Mouse (Mus musculus): Measurements from ENCODE around the gene Pcdh7. TPM values are rescaled to one million over a fixed set of nuclear protein-coding genes. Genes with fewer than 3 reads are reported as not detected.

Gene Pcdh7
- total and polyA plus RNA-seq, 3 experiments, result not detected

GRCm38 (mm10) chr5:58118930-58119611 lies 401.3 kb downstream of the Pcdh7 start:
- H3K9me3 ChIP-seq (replicated peaks; ENCODE audit: insufficient read depth, low read length), result no peaks in the 10 kb centered on the region
- H3K4me3 ChIP-seq (ENCODE audit: control insufficient read depth in 1 of 2, insufficient read depth in 1 of 2, low read depth in 2 of 2, low read length in 2 of 2), result no peak overlapping the region
- H3K27ac ChIP-seq (ENCODE audit: control insufficient read depth, low read depth, low read length), result no peak overlapping the region
- DNase-seq (ENCODE audit: low read depth, low spot score), result no peak
- no peak overlapping the region for H3K9ac ChIP-seq (ENCODE audit: control insufficient read depth, low read depth, low read length, poor library complexity, severe bottlenecking)
- H3K4me1 ChIP-seq (ENCODE audit: control insufficient read depth in 1 of 2, insufficient read depth in 2 of 2, low read length in 2 of 2), result no peaks in the 10 kb centered on the region
- H3K27me3 ChIP-seq (ENCODE audit: control insufficient read depth in 1 of 2, insufficient read depth in 2 of 2, low read length in 2 of 2), result no peaks in the 10 kb centered on the region
- H3K36me3 ChIP-seq (ENCODE audit: control insufficient read depth in 1 of 2, insufficient read depth in 2 of 2, low read length in 2 of 2), result no peaks in the 10 kb centered on the region
- TF ChIP-seq MXI1 (IDR thresholded peaks at IDR 0.05; ENCODE audit: low read depth, low read length), result no peak
- TF ChIP-seq SIN3A (IDR thresholded peaks at IDR 0.05; ENCODE audit: low read length), result no peak
- TF ChIP-seq ZMIZ1 (IDR thresholded peaks at IDR 0.05; ENCODE audit: low read depth, low read length), result no peak
- TF ChIP-seq ELF1 (IDR thresholded peaks at IDR 0.05; ENCODE audit: low read depth, low read length), result no peak
- no peak for TF ChIP-seq MAFK (IDR thresholded peaks at IDR 0.05; ENCODE audit: borderline replicate concordance, low read depth, low read length)
- no peak for TF ChIP-seq MYC (IDR thresholded peaks at IDR 0.05; ENCODE audit: low read depth, low read length)
- TF ChIP-seq ETS1 (IDR thresholded peaks at IDR 0.05; ENCODE audit: low read depth, low read length), result no peak
- no peak for TF ChIP-seq MEF2A (IDR thresholded peaks at IDR 0.05; ENCODE audit: extremely low read depth, insufficient replicate concordance, low read depth, low read length, poor library complexity, severe bottlenecking)
- TF ChIP-seq CHD1 (IDR thresholded peaks at IDR 0.05; ENCODE audit: low read depth, low read length), result no peak
- no peak for TF ChIP-seq NELFE (IDR thresholded peaks at IDR 0.05; ENCODE audit: low read depth, low read length)
- TF ChIP-seq KAT2A (conservative IDR thresholded peaks at IDR 0.05; ENCODE audit: low read depth, low read length), result no peak
- no peak for TF ChIP-seq POLR2AphosphoS2 (IDR thresholded peaks at IDR 0.05; ENCODE audit: low read length)
- TF ChIP-seq E2F4 (IDR thresholded peaks at IDR 0.05; ENCODE audit: borderline replicate concordance, low read depth, low read length), result no peak
- no peak for TF ChIP-seq GATA1 (IDR thresholded peaks at IDR 0.05; ENCODE audit: low read depth, low read length)
- TF ChIP-seq RCOR1 (IDR thresholded peaks at IDR 0.05; ENCODE audit: low read depth, low read length), result no peak
- no peak for TF ChIP-seq RAD21 (IDR thresholded peaks at IDR 0.05; ENCODE audit: low read depth, low read length)
- no peak for TF ChIP-seq UBTF (IDR thresholded peaks at IDR 0.05; ENCODE audit: borderline replicate concordance, insufficient read depth, low read depth, low read length)
- no peak for TF ChIP-seq CHD2 (IDR thresholded peaks at IDR 0.05; ENCODE audit: low read length)
- TF ChIP-seq POLR2A (IDR thresholded peaks at IDR 0.05; ENCODE audit: control insufficient read depth in 1 of 2, insufficient read depth in 1 of 2, low read depth in 1 of 2, low read length in 2 of 2, poor library complexity in 1 of 2), result no peak
- TF ChIP-seq NRF1 (IDR thresholded peaks at IDR 0.05; ENCODE audit: insufficient read depth, low read depth, low read length, poor library complexity, severe bottlenecking), result no peak
- H3K79me2 ChIP-seq (ENCODE audit: control insufficient read depth, insufficient read depth, low read length, poor library complexity), result no peaks in the 10 kb centered on the region

DNA sequence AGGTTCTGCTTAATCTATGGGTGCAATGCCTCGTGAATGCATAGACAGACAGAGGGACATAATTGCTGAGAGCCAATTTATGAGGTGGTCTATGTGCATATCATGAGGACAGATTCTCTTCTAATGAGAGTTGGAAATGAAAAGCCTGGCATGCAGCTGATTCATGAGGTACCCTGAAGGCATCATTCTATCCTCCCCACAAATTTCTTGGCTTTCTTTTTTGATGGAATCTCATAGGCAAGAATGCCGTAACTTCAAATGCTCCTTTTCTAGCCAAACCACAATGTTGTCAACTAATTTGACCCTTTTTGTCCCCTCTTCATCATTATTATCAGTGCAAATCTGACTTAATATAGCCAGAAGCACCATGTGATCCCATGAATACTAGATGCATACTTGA lies 426.1 kb downstream of the Pcdh7 start:
- TF ChIP-seq MYC (IDR thresholded peaks at IDR 0.05; ENCODE audit: low read depth, low read length), result no peak
- TF ChIP-seq MXI1 (IDR thresholded peaks at IDR 0.05; ENCODE audit: low read depth, low read length), result no peak
- TF ChIP-seq ZMIZ1 (IDR thresholded peaks at IDR 0.05; ENCODE audit: low read depth, low read length), result no peak
- no peak for TF ChIP-seq MYB (IDR thresholded peaks at IDR 0.05; ENCODE audit: low read depth, low read length)
- TF ChIP-seq CHD1 (IDR thresholded peaks at IDR 0.05; ENCODE audit: low read depth, low read length), result no peak
- no peak for TF ChIP-seq SMC3 (IDR thresholded peaks at IDR 0.05; ENCODE audit: low read depth, low read length)
- TF ChIP-seq EP300 (IDR thresholded peaks at IDR 0.05; ENCODE audit: low read depth in 1 of 2, low read length in 2 of 2), result no peak
- no peak for TF ChIP-seq RAD21 (IDR thresholded peaks at IDR 0.05; ENCODE audit: low read depth, low read length)
- no peak for TF ChIP-seq HCFC1 (IDR thresholded peaks at IDR 0.05; ENCODE audit: low read depth, low read length)
- no peak for TF ChIP-seq USF2 (IDR thresholded peaks at IDR 0.05; ENCODE audit: borderline replicate concordance in 1 of 2, insufficient read depth in 1 of 2, low read depth in 1 of 2, low read length in 2 of 2)
- no peak for TF ChIP-seq TCF12 (IDR thresholded peaks at IDR 0.05; ENCODE audit: low read depth, low read length)
- no peak for TF ChIP-seq MEF2A (IDR thresholded peaks at IDR 0.05; ENCODE audit: extremely low read depth, insufficient replicate concordance, low read depth, low read length, poor library complexity, severe bottlenecking)
- TF ChIP-seq TBP (IDR thresholded peaks at IDR 0.05; ENCODE audit: low read depth, low read length), result no peak
- no peak for TF ChIP-seq POLR2AphosphoS2 (IDR thresholded peaks at IDR 0.05; ENCODE audit: low read length)
- TF ChIP-seq MAFK (IDR thresholded peaks at IDR 0.05; ENCODE audit: borderline replicate concordance, low read depth, low read length), result no peak
- TF ChIP-seq TAL1 (IDR thresholded peaks at IDR 0.05; ENCODE audit: low read length), result no peak
- no peak for TF ChIP-seq RCOR1 (IDR thresholded peaks at IDR 0.05; ENCODE audit: low read depth, low read length)
- TF ChIP-seq CTCF (IDR thresholded peaks at IDR 0.05 in 2 of 3, conservative IDR thresholded peaks at IDR 0.05 in 1 of 3; ENCODE audit: control insufficient read depth in 1 of 3, insufficient read depth in 1 of 3, low read depth in 2 of 3, low read length in 3 of 3, poor library complexity in 1 of 3, severe bottlenecking in 1 of 3), result no peak
- no peaks in the 10 kb centered on the region for H3K27me3 ChIP-seq (ENCODE audit: control insufficient read depth in 1 of 2, insufficient read depth in 2 of 2, low read length in 2 of 2)
- H3K9me3 ChIP-seq (replicated peaks; ENCODE audit: insufficient read depth, low read length), result no peaks in the 10 kb centered on the region
- no peak overlapping the region for H3K4me3 ChIP-seq (ENCODE audit: control insufficient read depth in 1 of 2, insufficient read depth in 1 of 2, low read depth in 2 of 2, low read length in 2 of 2)
- no peak overlapping the region for H3K9ac ChIP-seq (ENCODE audit: control insufficient read depth, low read depth, low read length, poor library complexity, severe bottlenecking)
- H3K4me1 ChIP-seq (ENCODE audit: control insufficient read depth in 1 of 2, insufficient read depth in 2 of 2, low read length in 2 of 2), result no peaks in the 10 kb centered on the region
- DNase-seq (ENCODE audit: low read depth, low spot score), result no peak
- H3K27ac ChIP-seq (ENCODE audit: control insufficient read depth, low read depth, low read length), result no peak overlapping the region
- H3K79me2 ChIP-seq (ENCODE audit: control insufficient read depth, insufficient read depth, low read length, poor library complexity), result no peaks in the 10 kb centered on the region
- no peaks in the 10 kb centered on the region for H3K36me3 ChIP-seq (ENCODE audit: control insufficient read depth in 1 of 2, insufficient read depth in 2 of 2, low read length in 2 of 2)

Measured in MEL (cell line).